Mouse (Mus musculus) spleen, postnatal 4 days (tissue): ENCODE data around the gene Cacna1c.

Experiments used
- DNase-seq, 2 experiments: peaks; one replicate each; pipeline ENCODE4 v3.0.0; 2022; ENCODE audit warnings: low spot score in 2 of 2

Cacna1c gene

GRCm38 (mm10) chr6:118753064-118753463 lies 443.2 kb downstream of the Cacna1c start:
- DNase-seq, result no peak

DNA sequence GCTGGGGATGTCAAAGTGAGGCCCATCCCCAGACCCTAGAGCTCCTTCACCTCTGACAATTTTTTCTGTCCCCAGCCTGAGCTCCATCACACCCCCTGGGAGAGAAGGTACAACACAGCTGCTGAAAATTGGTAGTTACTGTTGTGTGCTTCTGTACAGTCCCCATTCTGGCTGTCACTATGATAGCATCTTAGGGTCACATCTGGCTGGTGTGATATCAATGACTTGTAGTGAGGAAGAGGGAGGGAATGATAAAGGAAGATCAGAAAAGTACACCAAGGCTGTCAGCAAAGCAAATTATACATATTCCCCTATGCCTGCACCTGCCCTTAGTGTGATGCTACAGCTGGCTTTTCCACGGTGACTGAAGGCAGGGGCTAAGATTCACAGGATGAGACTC lies 446.9 kb downstream of the Cacna1c start:
- no peak for DNase-seq

DNA sequence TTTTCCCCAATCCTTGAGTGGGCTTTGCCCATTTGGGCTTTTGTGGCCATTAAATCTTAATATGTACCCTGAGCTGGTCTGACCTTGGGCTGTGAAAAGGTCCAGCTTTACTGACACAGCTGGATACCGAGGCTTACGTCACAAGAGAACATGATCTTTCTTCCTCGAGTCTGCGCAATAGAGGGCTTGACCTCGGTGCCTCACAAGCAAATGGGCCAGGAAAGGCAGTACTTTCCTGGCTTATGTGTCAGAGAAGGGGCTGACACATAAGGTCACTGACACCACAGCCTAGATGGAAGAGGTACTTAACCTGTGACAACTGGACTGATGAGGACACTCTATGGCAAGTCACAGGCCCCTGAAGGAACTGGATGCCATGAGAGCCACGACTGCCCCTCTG lies 453.5 kb downstream of the Cacna1c start:
- DNase-seq, result no peak

DNA sequence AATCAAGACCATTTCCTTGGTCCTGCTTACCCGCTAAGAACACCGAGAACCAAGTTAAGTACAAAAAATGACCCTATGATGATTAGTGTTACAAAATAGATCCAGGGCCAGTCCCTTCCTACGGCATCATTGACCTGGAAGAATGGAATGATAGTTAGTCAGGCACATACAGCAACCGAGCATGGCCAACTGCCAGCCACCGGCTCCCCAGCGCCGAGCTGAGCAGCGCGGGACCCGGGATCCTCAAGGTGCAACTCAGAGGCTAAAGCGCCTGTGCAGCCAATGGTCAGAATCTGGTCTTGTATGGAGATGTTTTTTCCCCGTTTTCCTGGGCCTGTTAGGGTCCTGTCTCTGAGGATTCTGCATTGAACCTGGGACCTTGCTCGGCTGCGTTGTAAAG lies 454.4 kb downstream of the Cacna1c start:
- no peak for DNase-seq

DNA sequence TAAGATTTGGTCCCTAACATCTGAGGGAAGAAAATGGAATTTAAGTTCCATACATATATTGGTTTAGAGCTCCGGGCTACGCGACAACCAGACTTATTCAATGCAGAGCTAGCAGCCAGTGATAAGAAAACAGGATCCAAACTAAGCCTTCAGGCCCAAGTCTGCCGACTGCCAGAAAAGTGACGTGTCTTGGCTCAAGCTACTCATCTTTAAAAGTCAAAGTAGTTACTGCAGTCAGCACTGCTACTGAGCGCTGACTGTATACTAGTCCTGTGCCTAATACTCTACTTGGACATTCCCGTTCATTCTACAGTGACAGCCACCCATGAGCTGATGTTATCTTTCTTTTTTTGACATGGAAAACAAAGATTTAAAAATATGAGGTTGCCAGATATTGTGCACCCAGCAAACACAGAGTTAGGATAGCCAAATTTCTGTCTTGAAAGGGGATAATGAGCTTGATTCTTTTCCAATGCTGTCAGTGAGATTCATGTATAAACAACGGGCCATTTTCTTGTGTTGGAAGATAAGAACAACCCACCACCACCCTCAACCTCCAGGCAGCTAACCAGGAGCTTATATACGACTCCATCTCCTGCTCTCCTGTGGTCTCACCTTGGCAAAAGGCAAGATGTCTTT lies 456.1 kb downstream of the Cacna1c start:
- no peak for DNase-seq

- no peak for DNase-seq
Observed at GRCm38 (mm10) chr6:118739344-118739743, 456.9 kb downstream of the Cacna1c start.

DNA sequence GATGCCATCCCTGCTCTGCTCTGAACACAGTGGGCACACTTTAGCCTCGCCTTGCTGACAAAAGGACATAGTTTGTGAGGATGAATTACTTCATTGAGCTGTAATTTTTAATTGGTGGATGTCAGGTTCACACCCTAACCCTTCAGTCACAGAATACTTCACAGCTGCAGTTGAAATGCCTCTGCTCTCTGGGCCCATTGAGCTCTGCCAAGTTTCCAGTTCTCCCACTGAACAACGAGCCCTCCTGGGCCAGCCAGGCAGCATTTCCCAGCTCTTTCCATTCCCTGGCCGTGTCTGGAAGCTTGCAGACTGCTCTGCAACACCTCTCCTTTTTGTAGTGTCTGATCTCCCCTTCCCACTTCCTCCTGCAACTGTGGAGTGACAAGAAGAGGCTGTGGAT lies 457.6 kb downstream of the Cacna1c start:
- DNase-seq, result no peak

- no peak for DNase-seq
Observed at GRCm38 (mm10) chr6:118737078-118737477, 459.1 kb downstream of the Cacna1c start.

- DNase-seq, result no peak
Observed at GRCm38 (mm10) chr6:118736491-118736890, 459.7 kb downstream of the Cacna1c start.

GRCm38 (mm10) chr6:118735145-118735544 lies 461.1 kb downstream of the Cacna1c start:
- DNase-seq, result no peak

- DNase-seq, result no peak
Observed at GRCm38 (mm10) chr6:118731937-118732336, 464.3 kb downstream of the Cacna1c start.

DNA sequence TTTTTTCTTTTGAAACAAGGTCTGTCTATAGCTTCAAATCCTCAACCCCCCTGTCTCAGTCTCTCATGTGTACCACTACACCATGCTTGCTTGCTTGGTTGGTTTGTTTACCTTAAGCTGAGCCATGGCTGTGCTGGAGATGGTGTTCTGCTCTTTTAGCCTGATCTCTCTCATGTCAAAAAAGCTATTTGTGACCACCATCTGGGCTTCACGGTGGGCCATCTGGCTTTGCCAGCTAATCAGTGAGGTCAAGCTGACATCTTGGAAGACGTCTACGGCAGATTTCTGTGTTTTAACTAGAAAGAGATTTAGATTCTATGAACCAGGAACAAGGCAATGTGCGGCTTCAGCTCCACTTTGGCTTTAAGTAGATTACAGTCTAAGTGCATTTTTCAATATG lies 471.3 kb downstream of the Cacna1c start:
- DNase-seq, result no peak

DNA sequence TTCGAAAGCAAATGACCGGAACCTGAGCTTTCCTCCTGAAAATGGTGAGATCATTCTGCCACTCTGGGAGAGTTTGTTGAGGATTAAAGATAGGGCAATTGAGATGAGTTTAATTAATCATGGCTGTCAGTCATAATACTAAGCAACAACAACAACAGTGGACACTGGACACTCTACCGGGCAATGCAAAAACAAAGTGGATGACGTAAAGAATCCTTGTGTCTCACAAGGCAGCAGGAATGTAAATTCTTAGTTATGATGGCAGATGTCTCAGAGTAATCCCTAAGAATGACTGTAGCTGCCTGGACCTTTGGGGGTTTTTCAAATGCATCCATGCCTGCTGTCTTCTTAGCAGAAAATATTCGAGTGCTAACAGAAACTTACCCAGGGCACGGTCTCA lies 471.8 kb downstream of the Cacna1c start:
- DNase-seq, result no peak

DNA sequence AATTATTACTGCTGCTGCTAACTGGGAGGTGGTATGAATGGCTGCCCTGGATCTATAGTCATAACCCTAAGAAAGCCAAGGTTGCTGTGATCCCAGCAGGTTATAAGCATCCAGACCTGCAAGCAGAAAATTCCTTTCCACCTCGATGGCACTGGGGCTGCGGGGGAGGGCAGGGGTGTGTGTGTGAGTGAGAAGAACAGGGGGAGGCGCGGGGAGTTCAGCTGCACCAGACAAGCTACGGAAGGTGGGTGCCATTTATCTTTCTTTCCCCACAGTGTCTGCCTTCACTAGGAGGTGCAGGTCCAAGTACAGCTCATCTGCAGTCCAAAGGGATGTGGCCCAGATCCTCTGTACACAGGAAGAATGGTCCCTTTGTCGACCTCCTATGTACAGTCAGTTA lies 473.9 kb downstream of the Cacna1c start:
- no peak for DNase-seq

DNA sequence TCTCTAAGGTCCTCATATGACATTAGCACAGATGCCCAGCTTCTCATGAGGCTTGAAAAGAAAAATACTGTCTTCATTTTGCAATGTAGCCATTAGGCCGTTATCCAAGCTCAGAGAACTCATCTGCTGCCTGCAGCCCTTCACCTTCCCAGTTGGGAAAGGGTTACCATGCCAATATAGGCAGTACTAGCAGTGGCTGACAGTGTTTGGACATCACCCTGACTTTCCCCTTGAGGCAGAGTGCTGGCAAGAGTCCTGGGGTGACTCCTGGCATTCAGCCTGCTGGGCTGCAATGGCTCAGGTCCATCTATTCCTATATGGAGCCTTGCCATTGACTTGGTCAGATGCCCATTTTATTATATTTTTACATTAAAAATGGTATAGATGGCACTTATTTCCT lies 476.7 kb downstream of the Cacna1c start:
- no peak for DNase-seq

DNA sequence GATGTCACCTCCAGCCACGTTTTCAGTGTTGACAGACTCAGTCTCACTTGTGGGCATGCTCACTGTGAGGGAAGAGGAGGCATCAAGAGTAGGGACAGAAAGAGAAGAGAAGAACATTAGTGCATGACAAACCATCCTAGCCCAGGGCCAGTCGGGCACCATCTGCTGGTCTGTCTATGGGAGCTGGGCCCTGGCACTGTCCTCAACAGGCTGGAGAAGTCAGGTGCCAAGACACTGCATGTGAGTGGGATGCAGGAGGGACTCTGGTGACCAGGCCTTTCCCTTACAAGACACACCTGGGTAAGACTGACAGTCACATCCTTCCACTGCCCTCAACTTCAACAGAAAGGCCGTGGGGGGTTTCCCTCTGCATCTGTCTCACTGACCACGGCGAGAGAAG lies 482.9 kb downstream of the Cacna1c start:
- no peak for DNase-seq

GRCm38 (mm10) chr6:118711677-118712322 lies 484.4 kb downstream of the Cacna1c start:
- DNase-seq, result no peak

GRCm38 (mm10) chr6:118707066-118707465 lies 489.2 kb downstream of the Cacna1c start:
- no peak for DNase-seq

DNA sequence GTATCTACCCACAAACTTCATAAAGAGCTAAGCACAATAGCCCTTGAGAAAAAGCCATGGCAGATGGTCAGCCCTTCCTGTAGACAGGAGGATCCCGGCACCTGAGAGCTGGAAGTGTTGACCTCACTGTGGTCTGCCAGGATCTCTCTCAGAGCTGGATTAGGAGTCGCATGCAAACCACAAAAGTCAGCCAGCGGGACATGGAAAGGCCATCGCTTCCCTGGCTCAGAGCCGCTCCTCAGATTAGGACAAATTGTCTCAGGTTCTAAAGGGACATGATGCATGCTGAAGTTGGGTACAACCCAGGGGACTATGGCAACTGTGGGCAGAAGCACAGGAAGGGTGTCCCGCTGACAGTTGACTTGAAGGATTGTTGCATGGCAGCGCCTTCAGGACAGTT lies 490.4 kb downstream of the Cacna1c start:
- no peak for DNase-seq

DNA sequence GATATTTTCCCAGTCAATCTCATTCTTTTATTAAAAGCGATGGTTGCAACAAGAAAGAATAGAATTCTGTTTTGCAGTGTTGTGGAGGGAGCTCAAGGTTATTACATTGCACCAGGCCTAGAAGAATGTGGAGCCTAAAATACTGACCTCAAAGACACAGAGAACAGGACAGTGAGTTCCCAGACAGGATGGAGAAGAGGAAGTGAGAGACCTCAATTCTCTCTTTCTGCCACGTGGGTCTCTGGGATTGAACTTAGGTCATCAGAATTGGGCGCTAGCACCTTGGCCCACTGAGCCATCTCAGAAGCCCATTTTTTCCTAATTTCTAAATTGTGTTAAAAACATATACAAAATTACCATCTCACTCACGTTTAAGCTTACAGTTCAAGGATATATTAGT lies 501.6 kb downstream of the Cacna1c start:
- no peak for DNase-seq

GRCm38 (mm10) chr6:118689447-118689846 lies 506.8 kb downstream of the Cacna1c start:
- no peak for DNase-seq

DNA sequence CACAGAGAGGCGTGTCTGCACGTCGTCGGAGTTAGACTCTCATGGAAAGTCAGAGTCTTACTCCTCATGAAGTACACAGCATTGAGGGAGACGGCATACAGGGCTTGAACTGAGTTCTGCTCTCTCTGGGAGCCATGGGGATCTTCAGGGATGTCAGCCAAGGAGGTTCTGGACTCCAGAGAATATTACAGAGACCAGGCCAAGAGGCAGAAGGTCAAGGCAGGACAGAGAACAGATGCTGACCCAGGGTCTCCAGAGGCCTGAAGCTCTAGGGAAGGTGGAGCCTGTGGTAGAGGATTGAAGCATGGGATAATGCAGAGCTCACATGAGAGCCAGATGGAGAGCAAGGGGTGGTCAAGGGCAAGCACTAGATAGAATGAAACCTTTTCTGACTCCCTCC lies 507.4 kb downstream of the Cacna1c start:
- no peak for DNase-seq

DNA sequence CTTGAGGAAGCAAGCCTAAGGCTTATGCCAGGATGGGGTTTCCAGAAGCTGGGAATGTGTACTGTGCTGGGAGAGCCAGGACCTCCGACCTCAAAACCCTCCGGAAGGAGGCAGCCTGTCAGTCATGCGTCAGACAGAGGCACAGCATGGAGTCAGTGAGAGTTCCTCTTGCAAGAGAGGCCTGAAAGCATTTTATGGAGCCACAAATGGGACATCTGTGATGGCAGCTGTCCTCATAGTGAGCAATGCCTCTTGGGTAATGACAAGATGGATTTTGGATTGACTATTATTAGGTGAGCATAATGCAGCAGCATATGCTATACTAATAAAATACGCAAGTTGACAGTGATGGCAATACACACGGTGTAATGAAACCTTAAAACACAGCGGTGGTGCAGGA lies 515.4 kb downstream of the Cacna1c start:
- no peak for DNase-seq

- DNase-seq, result no peak
Observed at GRCm38 (mm10) chr6:118678031-118678430, 518.2 kb downstream of the Cacna1c start.
